Mouse (Mus musculus): ENCODE data around the gene Usp19. TPM values are rescaled to one million over a fixed set of nuclear protein-coding genes. Genes with fewer than 3 reads are reported as not detected.

Usp19 gene
- total RNA-seq (2015) = 29.3 and 33.2 TPM in 2 replicates
- 34.8 and 36.3 TPM in 2 replicates for total RNA-seq (2017)

DNA sequence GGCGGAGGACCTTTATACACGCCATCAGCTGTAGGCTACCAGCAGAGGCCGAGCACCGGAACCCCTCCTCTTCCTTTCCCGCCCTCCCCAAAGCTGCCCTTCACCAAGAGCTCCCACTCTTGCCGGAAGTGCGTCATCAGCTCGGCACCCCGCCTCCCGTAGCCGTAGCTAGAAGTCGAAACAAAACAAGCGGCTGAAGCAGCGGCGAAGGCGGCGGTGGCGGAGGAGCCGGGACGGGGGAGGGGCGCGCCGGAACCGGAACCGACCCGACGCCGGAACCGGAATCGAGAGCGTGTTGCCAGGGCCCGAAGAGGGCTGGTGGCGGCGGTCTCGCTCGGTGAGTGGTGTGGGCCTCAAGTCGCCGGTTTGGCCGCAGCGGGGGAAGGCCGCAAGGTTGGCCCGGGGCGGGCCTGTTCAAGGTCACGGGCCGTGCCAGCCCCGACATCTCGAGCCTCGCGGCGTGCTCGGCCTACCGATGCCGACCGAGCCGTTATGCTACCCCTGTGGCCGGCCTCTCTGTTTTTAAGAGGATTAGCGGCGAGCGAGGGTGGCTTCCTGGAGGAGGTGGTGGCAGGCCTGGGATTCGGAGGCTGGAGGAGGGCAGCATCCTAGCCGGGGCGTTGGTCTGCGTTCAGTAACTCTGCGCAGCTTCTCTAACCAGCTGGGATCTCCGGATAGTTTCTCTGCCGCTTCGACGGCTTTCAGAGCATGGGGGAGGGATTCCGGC is at the start of gene Usp19:
Gene Usp19, plus strand, starts transcription at position 44 of the 727 bp plus-strand sequence.
- ATAC-seq (ENCODE audit: poor library complexity, severe bottlenecking) = peak; percentile 90

GRCm38 (mm10) chr9:108441236-108441919 is 49.0 kb upstream of the Usp19 start:
- ATAC-seq (ENCODE audit: poor library complexity, severe bottlenecking) = no peak

DNA sequence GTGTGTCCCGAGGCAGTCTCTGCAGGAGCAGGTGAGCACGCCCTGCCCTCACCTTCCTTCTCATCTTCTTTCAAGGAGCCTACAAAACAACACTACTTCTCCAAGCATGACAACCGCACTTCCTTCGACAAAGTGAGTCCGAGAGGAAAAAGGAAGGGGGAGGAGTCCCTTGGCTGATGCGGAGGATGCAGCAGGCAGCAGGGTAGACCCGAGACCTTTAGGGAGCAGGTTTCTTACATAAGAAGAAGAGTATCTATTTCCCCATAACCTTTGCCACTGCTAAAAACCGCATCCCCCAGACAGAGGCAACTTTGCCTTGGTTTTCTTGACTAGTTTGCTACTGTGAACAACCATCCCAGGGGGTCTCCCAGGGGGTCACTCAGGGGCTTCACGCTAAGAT is 45.3 kb upstream of the Usp19 start:
- ATAC-seq (ENCODE audit: poor library complexity, severe bottlenecking) = 0 out of 2 replicates have a peak, but pooled peaks have one; percentile 35

- no peak for ATAC-seq (ENCODE audit: poor library complexity, severe bottlenecking)
Observed at GRCm38 (mm10) chr9:108449860-108450259, 40.5 kb upstream of the Usp19 start.

DNA sequence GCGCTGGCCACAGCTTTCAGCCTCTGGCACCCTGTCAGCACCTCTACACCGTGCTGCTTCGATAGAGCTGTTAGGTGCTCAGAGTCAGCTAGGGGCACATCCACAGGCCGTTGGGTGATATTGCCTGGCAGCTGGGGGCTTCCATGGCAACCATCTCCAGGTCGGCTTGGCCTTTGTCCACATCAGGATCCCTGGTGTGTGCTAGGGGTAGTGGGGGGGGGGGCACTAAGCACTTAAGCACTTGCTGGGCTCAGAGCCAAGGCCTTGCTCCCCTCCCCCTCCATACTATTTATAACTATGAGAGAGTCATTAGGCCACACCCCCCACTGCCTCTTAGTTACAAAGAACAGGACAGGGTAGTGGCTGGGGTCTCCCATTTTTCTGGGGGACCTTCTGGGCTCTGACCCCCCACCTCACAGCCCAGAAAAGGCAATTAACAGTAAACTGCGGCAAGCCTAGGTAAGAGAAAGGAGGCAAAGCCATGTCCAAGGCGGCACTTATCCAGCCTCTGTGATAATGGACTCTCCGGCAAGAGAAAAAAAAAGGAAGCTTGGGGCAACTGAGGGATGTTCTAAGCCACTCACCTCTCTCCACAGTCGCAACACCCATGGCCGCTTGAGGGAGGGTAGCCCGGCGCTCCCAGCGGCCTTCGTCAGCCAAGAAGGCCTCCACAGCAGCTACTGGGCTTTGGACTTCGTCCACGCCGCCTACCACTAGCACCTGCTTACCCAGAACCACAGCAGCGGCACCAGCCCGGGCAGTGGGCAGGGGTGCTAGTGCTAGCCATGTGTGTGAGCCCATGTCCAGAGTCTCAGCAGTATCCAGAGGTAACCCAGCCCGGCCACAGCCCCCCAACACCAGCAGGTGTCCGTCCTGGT is 39.9 kb upstream of the Usp19 start:
- no peak for ATAC-seq (ENCODE audit: poor library complexity, severe bottlenecking)

DNA sequence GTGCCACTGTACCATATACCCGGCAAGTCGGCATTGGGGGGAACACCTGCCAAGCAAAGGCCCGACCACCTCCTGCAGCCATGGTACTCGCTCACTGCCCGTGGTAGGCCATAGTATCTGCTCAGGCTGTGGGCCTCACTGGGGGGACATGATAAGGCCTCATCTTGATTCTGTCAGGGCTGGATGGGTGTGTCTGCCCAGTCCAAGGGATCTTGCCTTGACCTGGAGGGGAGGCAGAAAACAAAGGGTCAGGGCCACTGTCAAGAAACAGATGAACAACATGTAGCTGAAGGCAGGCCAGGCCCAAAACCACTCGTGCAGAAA is 39.3 kb upstream of the Usp19 start:
- ATAC-seq (ENCODE audit: poor library complexity, severe bottlenecking) = no peak

DNA sequence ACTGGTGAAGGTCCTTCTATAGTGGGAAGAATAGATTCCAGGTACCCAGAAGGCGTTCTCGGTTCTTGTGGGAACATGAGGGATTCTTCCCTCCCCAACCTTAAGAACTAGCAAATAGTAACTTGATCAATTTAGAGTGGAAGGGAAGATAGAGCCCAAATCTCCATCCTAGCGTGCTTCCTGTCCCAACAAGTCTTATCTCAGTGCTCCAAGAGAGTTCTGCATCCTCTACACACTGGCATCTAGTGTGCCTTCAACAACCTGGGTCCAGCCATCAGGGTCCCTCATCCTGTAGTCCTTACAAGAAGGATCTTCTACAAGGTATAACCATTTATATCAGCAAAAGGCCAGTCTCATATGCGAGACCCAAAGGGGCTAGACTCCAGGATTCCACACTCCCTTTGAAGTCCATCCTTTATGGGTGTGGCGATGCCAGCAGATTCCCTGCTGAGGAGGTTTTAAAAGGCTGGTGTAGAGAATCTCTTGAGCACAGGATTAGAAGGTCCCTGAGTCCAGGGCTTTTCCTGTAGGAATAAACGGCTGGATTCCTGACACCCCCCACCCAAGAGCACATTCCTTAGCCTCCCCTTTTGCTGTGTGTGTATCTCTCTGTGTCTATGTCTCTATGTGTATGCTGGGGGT is 38.8 kb upstream of the Usp19 start:
- no peak for ATAC-seq (ENCODE audit: poor library complexity, severe bottlenecking)

DNA sequence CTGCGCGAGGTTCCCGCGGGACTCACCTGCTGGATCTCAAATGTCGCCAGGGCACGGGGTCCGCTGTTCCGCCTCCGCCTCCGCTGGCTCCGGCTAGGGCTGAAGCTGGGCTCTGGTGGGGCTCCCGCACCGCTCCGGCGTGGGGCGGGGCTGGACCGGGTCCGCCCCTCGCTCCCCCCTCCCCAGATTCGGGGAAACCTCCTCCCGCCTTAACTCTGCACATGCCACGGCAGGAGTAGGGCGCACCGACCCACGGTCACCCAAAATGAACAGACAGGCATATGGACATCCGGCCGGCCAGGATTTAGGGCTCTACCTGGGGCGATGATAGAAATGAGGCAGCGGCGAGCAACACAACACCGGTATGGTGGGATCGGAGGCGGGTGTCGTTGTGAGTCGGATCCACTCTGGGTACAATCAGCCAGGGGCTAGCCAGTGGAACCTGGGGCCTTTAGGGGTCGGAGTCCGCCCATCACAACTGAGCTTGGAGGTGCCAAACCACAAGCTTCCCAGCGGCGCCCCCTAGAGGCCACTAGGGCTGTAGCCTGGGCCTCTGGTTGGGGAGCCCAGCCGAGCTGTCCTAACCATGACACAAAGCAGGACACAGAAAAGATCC is 38.0 kb upstream of the Usp19 start:
- ATAC-seq (ENCODE audit: poor library complexity, severe bottlenecking) = peak; percentile 90

GRCm38 (mm10) chr9:108452911-108453310 is 37.5 kb upstream of the Usp19 start:
- peak; percentile 25; the same call in 1 of the 2 replicates for ATAC-seq (ENCODE audit: poor library complexity, severe bottlenecking)

- no peak for ATAC-seq (ENCODE audit: poor library complexity, severe bottlenecking)
Observed at GRCm38 (mm10) chr9:108453458-108453857, 36.9 kb upstream of the Usp19 start.

DNA sequence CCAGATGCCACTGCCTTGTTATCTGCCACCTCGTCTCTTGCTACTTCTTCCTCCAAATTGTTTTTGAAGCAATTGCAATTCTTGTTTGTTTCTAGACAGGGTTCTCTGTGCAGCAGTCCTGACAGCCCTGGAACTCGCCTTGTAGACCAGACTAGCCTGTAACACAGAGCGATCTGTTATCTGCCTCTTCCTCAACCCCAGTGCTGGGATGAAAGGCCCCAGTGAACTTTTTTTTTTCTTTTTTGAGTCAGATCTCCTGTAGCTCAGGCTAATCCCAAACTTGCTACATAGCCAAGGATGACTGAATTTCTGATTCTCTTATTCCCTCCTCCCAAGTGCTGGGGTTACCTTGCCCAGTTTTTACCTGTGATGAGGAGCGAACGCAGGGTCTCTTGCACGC is 36.0 kb upstream of the Usp19 start:
- no peak for ATAC-seq (ENCODE audit: poor library complexity, severe bottlenecking)

GRCm38 (mm10) chr9:108455747-108456571 is 34.4 kb upstream of the Usp19 start:
- ATAC-seq (ENCODE audit: poor library complexity, severe bottlenecking) = no peak

DNA sequence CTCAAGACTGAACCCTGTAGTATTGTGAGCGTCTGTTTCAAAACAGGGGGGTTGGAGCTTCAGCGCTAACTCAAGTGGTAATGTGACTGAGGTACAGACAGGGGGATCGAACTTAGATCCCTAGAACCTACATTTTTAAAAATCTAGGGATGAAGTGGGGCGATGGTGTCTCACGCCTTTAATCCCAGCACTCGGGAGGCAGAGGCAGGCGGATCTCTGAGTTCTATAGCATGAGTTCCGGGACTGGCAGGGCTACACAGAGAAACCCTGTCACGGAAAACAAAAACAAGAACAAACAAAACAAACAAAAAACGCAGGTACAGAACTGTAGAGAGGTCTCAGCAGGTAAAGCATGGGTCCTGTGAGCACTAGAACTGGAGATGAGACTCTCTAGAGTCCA is 33.4 kb upstream of the Usp19 start:
- no peak for ATAC-seq (ENCODE audit: poor library complexity, severe bottlenecking)

GRCm38 (mm10) chr9:108459939-108460318 is 30.5 kb upstream of the Usp19 start:
- peak; percentile 23 for ATAC-seq (ENCODE audit: poor library complexity, severe bottlenecking)

GRCm38 (mm10) chr9:108460319-108461178 is 29.9 kb upstream of the Usp19 start, which contains the start of gene Ccdc71:
Gene Ccdc71, plus strand, starts transcription at chr9:108460527.
- peak; percentile 98 for ATAC-seq (ENCODE audit: poor library complexity, severe bottlenecking)

DNA sequence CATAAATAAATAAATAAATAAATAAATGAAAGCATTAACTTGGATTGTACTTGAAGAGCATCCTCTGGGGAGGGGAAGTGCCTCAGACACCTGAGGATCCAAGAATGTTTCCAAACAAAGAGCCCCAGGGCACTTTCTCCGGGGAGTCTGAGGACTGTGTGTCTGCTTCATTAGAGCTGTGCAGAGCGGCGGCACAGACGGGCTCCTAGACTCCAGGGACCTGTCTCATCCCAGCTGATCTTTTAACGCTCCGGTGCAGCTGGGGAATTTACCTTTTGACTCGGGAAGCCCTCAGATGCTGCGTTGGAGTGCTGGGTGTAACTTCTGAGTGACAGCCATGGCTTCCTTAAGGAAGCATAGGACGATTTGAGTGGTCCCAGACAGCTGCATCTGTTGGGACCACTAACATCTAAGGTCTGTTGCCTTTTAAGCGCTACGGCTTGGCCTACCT is 29.2 kb upstream of the Usp19 start, which contains the start of gene Klhdc8b:
Gene Klhdc8b, minus strand, starts transcription at position 401 of the 451 bp plus-strand sequence.
- no peak for ATAC-seq (ENCODE audit: poor library complexity, severe bottlenecking)

DNA sequence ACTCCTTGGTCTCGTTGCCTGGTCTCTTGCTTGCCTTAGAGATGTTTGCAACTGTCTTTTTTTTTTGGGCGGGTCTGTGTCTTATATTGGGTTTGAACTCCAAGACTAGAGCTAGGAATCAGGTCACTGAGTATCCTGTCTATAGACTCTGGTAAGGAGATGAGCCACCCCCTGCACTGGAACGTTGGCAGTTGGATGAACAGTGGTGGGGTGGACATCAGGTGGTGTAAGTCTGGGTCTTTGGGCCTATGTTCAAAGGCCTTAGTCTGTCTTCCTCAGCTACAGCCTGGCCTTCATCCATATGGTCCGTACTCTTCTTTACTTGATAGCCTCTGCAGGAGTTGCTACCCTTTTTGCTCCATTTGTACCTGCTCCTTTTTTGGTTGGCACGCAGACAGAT is 28.7 kb upstream of the Usp19 start:
- ATAC-seq (ENCODE audit: poor library complexity, severe bottlenecking) = no peak

DNA sequence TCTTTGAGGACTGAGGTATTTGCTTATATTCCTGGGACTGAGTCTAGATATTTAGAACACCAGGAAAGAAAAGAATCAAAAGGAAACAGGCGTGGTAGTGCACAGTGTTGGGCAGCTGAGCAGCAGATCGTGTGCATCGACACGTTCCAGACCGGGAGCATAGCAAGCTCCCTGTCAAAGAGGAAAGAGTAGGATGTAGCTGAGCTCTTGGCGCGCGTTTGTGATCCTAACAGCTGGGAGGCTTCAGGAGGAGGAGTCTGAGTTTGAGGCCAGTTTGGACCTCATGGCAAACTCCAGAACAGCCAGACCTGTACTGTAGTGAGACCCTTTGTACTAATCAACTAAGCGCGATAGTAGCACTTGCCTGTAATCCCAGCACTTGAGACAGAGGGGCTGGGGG is 28.2 kb upstream of the Usp19 start:
- ATAC-seq (ENCODE audit: poor library complexity, severe bottlenecking) = no peak
